Mouse (Mus musculus) gonadal fat pad, adult 2 months (tissue): Measurements from ENCODE around the gene Spata31. TPM values are rescaled to one million over a fixed set of nuclear protein-coding genes. Genes with fewer than 3 reads are reported as not detected.

Experiments
- DNase-seq: peaks from one replicate; pipeline ENCODE4 v3.0.0-alpha.2; 2012; ENCODE audit warnings: low read depth
- polyA plus RNA-seq: library from polyadenylated mRNA; depleted of rRNA; stranded (reverse); fragments of >200 nt; gene quantifications from 2 replicates; pipeline ENCODE4 v1.2.3, GENCODE M21; 2012; rRNA removed

The Spata31 gene
- polyA plus RNA-seq = 0.03 and 0.16 TPM in 2 replicates

DNA sequence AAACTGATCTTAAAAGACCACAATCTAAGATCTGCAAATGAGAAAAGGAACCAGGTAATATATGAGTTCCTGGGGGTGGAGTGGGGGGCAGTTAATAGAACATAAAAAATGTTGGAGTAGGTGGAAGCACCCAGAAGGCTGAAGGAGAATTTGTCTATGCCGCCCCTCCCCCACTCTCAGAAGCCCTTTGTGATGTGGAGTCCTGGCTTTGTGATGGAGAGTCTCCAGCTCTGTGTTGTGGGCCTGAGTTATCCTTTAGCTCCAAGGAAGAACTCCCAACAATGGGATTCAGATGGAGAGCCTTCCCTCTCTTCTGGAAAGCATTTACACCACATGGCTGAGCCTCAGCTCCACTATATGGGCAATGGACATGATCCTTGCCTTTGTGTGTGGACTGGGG lies at the start of gene Spata31:
Gene Spata31, plus strand, starts transcription at position 216 of the 400 bp plus-strand sequence.
- no peak for DNase-seq

DNA sequence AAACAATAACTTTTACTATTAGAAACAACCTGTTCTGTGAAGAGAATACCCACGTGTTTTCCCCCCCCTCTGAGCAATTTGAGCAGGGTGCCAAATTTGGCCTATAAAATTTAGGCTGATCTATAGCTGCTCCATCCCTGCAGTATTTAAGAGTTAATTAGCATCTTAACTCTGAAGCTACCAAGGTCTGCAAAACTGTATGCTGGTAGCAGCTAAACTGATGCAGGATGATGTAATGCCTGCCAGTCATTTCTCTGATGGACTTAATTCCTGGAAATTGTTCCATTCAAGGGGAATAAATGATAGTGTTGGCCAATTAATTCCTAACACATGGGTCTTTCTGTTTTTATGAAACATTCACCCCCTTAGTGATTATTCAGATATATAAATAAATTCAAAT lies 14.1 kb upstream of the Spata31 start:
- DNase-seq = no peak

DNA sequence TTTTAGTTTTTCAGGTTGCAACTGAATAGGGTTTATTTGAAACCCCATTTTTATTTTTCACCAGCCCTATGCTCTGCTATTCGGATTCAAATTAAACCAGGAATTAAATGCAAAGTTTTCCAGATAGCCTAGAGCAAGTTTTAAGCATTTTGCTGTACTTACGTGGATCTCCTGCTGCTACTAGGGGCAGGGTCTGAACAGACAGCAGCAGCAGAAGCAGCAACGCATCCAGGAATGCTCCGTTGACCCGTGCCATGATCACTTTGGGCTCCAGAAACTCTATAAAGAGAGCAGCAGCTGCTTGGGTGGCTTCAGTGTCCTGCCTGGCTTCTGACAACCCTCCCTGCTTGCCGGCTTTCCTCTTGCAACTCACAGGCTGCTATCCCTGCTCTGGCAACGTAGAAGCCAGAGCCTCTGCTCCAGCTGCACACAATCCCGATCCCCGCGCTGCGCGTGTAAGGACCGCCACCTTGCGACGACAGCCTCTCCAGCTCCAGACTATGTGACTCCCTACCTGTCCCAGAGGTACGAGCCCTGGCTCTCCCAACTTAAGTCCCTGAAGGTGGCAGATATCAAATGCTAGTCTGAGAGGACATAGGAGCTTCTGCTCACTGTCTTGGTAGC lies 13.5 kb upstream of the Spata31 start, which contains the start of gene Cntnap3:
Gene Cntnap3, minus strand, starts transcription at position 371 of the 624 bp plus-strand sequence.
- DNase-seq = no peak

Other genes starting within 250 kb of the Spata31 start
- 1.1 and 1.5 TPM in 2 replicates for gene Cntnap3, start 13.5 kb upstream of the Spata31 start, polyA plus RNA-seq
- 0.09 TPM in 1 of 2 replicates, not detected in the other for gene Spata31d1c, start 115.7 kb downstream of the Spata31 start, polyA plus RNA-seq
- gene Prss47, start 135.4 kb downstream of the Spata31 start, polyA plus RNA-seq = 0.10 TPM in 1 of 2 replicates, not detected in the other
- gene Mfsd14b, start 195.6 kb downstream of the Spata31 start, polyA plus RNA-seq = 20.8 and 23.8 TPM in 2 replicates
- gene Olfr465-ps1, start 220.7 kb downstream of the Spata31 start, polyA plus RNA-seq = not detected in 2 replicates
- gene Olfr466, start 232.8 kb downstream of the Spata31 start, polyA plus RNA-seq = not detected in 2 replicates